Mouse (Mus musculus) MEL (cell line): ENCODE measurements around the gene Kcnip1. TPM values are rescaled to one million over a fixed set of nuclear protein-coding genes. Genes with fewer than 3 reads are reported as not detected.

ENCODE experiments used
- DNase-seq: peaks from one replicate; pipeline ENCODE4 v3.0.0; 2011; ENCODE audit warnings: low read depth, low spot score
- H3K27ac ChIP-seq: 2 replicates; pipeline ENCODE4 v1.5.1; 2012; ENCODE audit warnings: low read depth, mild to moderate bottlenecking, control low read depth, low read length, moderate library complexity; ENCODE audit not compliant: control insufficient read depth
- H3K27me3 ChIP-seq, 2 experiments: fragments of 150-350 bp in 1 of 2; sonication (generic) in 1 of 2; 2 replicates each; pipeline ENCODE4 v1.6.1; 2012; ENCODE audit warnings: low read length in 2 of 2, mild to moderate bottlenecking in 2 of 2, improper control_type of control experiment in 1 of 2, moderate library complexity in 1 of 2; ENCODE audit not compliant: insufficient read depth in 2 of 2, control insufficient read depth in 1 of 2
- H3K36me3 ChIP-seq, 2 experiments: 2 replicates each; pipeline ENCODE4 v1.6.1; 2012 to 2014; ENCODE audit warnings: low read length in 2 of 2, improper control_type of control experiment in 1 of 2, inconsistent platforms in 1 of 2, mild to moderate bottlenecking in 1 of 2; ENCODE audit not compliant: insufficient read depth in 2 of 2, control insufficient read depth in 1 of 2
- H3K4me1 ChIP-seq, 2 experiments: fragments of 150-350 bp in 1 of 2; sonication (generic) in 1 of 2; 2 replicates each; pipeline ENCODE4 v1.6.1; 2012; ENCODE audit warnings: low read length in 2 of 2, improper control_type of control experiment in 1 of 2, mild to moderate bottlenecking in 1 of 2; ENCODE audit not compliant: insufficient read depth in 2 of 2, control insufficient read depth in 1 of 2
- H3K4me3 ChIP-seq, 2 experiments: fragments of 150-350 bp in 1 of 2; sonication (generic) in 1 of 2; 2 replicates each; pipeline ENCODE4 v1.5.1; 2012; ENCODE audit warnings: low read depth in 2 of 2, low read length in 2 of 2, mild to moderate bottlenecking in 2 of 2, moderate library complexity in 2 of 2, control low read depth in 1 of 2, improper control_type of control experiment in 1 of 2; ENCODE audit not compliant: control insufficient read depth in 1 of 2, insufficient read depth in 1 of 2
- H3K79me2 ChIP-seq: 2 replicates; pipeline ENCODE4 v1.6.1; 2012; ENCODE audit warnings: mild to moderate bottlenecking, low read length, moderate library complexity; ENCODE audit not compliant: control insufficient read depth, poor library complexity, insufficient read depth
- H3K9ac ChIP-seq: 2 replicates; pipeline ENCODE4 v1.6.1; 2012; ENCODE audit warnings: low read depth, mild to moderate bottlenecking, control low read depth, low read length, moderate library complexity; ENCODE audit not compliant: control insufficient read depth, poor library complexity, severe bottlenecking
- H3K9me3 ChIP-seq: fragments of 150-350 bp; sonication (generic); replicated peaks from 2 replicates; pipeline ENCODE4 v1.6.1; 2012; ENCODE audit warnings: mild to moderate bottlenecking, low read length, improper control_type of control experiment, moderate library complexity; ENCODE audit not compliant: insufficient read depth
- CHD2 ChIP-seq: IDR thresholded peaks from 2 replicates; pipeline ENCODE4 v1.6.1; 2011; ENCODE audit warnings: low read length, improper control_type of control experiment
- E2F4 ChIP-seq: IDR thresholded peaks from 2 replicates; pipeline ENCODE4 v1.6.1; 2011; ENCODE audit warnings: low read depth, low read length, improper control_type of control experiment, borderline replicate concordance
- HCFC1 ChIP-seq: IDR thresholded peaks from 2 replicates; pipeline ENCODE4 v1.6.1; 2012; ENCODE audit warnings: low read depth, mild to moderate bottlenecking, inconsistent platforms, low read length, improper control_type of control experiment, moderate library complexity
- KAT2A ChIP-seq: conservative IDR thresholded peaks from 2 replicates; pipeline ENCODE4 v1.6.1; 2012; ENCODE audit warnings: low read depth, low read length, improper control_type of control experiment, inconsistent platforms
- MAFK ChIP-seq: IDR thresholded peaks from 2 replicates; pipeline ENCODE4 v1.6.1; 2011; ENCODE audit warnings: low read depth, mild to moderate bottlenecking, low read length, improper control_type of control experiment, borderline replicate concordance
- MAX ChIP-seq: IDR thresholded peaks from 2 replicates; pipeline ENCODE4 v1.6.1; 2011; ENCODE audit warnings: low read length, improper control_type of control experiment
- MAZ ChIP-seq: IDR thresholded peaks from 2 replicates; pipeline ENCODE4 v1.6.1; 2012; ENCODE audit warnings: low read depth, mild to moderate bottlenecking, inconsistent platforms, low read length, improper control_type of control experiment
- MEF2A ChIP-seq: IDR thresholded peaks from 2 replicates; pipeline ENCODE4 v1.6.1; 2014; ENCODE audit warnings: low read depth, mild to moderate bottlenecking, inconsistent platforms, low read length, improper control_type of control experiment; ENCODE audit not compliant: poor library complexity, insufficient replicate concordance, severe bottlenecking; ENCODE audit errors: extremely low read depth
- MXI1 ChIP-seq: IDR thresholded peaks from 2 replicates; pipeline ENCODE4 v1.6.1; 2011; ENCODE audit warnings: mild to moderate bottlenecking, low read depth, low read length, improper control_type of control experiment
- MYC ChIP-seq: IDR thresholded peaks from 2 replicates; pipeline ENCODE4 v1.6.1; 2011; ENCODE audit warnings: low read depth, mild to moderate bottlenecking, low read length, improper control_type of control experiment, moderate library complexity
- NELFE ChIP-seq: IDR thresholded peaks from 2 replicates; pipeline ENCODE4 v1.6.1; 2011; ENCODE audit warnings: low read depth, low read length, improper control_type of control experiment
- POLR2A ChIP-seq, 2 experiments: IDR thresholded peaks; 2 replicates each; pipeline ENCODE4 v1.6.1; 2011 to 2012; ENCODE audit warnings: low read length in 2 of 2, mild to moderate bottlenecking in 2 of 2, control low read depth in 1 of 2, improper control_type of control experiment in 1 of 2, low read depth in 1 of 2, moderate library complexity in 1 of 2; ENCODE audit not compliant: control insufficient read depth in 1 of 2, insufficient read depth in 1 of 2, poor library complexity in 1 of 2
- RAD21 ChIP-seq: IDR thresholded peaks from 2 replicates; pipeline ENCODE4 v1.6.1; 2011; ENCODE audit warnings: mild to moderate bottlenecking, low read depth, low read length, improper control_type of control experiment
- SMC3 ChIP-seq: IDR thresholded peaks from 2 replicates; pipeline ENCODE4 v1.6.1; 2011; ENCODE audit warnings: low read depth, low read length, improper control_type of control experiment
- TCF12 ChIP-seq: IDR thresholded peaks from 2 replicates; pipeline ENCODE4 v1.6.1; 2014; ENCODE audit warnings: low read depth, mild to moderate bottlenecking, inconsistent platforms, low read length, improper control_type of control experiment, moderate library complexity
- USF1 ChIP-seq: IDR thresholded peaks from 2 replicates; pipeline ENCODE4 v1.6.1; 2014; ENCODE audit warnings: low read depth, mild to moderate bottlenecking, inconsistent platforms, low read length, improper control_type of control experiment, moderate library complexity
- ZC3H11A ChIP-seq: IDR thresholded peaks from 2 replicates; pipeline ENCODE4 v1.6.1; 2012; ENCODE audit warnings: low read depth, mild to moderate bottlenecking, inconsistent platforms, low read length, improper control_type of control experiment
- ZKSCAN1 ChIP-seq: IDR thresholded peaks from 2 replicates; pipeline ENCODE4 v1.6.1; 2012; ENCODE audit warnings: low read depth, mild to moderate bottlenecking, inconsistent platforms, low read length, improper control_type of control experiment, moderate library complexity
- ZMIZ1 ChIP-seq: IDR thresholded peaks from 2 replicates; pipeline ENCODE4 v1.6.1; 2012; ENCODE audit warnings: low read depth, mild to moderate bottlenecking, inconsistent platforms, low read length, improper control_type of control experiment, moderate library complexity
- ZNF384 ChIP-seq: IDR thresholded peaks from 2 replicates; pipeline ENCODE4 v1.6.1; 2012; ENCODE audit warnings: low read depth, mild to moderate bottlenecking, inconsistent platforms, low read length, improper control_type of control experiment
- polyA plus RNA-seq, 2 experiments: library from polyadenylated mRNA; stranded (reverse) in 1 of 2; unstranded in 1 of 2; fragments of >175 nt in 1 of 2; fragments of >200 nt in 1 of 2; gene quantifications; 2 replicates each; pipeline versions ENCODE4 v1.2.1 to v1.2.4; 2012; ENCODE audit warnings: low replicate concordance in 2 of 2, low read depth in 1 of 2; ENCODE audit not compliant: insufficient read length in 2 of 2, insufficient read depth in 1 of 2, missing spikeins in 1 of 2
- total RNA-seq: library from RNA; depleted of rRNA; stranded (reverse); fragments of 300-350 nt; gene quantifications from 2 replicates; pipeline ENCODE4 v1.2.3, GENCODE M21; 2012

Gene Kcnip1
- total and polyA plus RNA-seq, 3 experiments = 0.04 to 0.06 TPM; not detected in 1

DNA sequence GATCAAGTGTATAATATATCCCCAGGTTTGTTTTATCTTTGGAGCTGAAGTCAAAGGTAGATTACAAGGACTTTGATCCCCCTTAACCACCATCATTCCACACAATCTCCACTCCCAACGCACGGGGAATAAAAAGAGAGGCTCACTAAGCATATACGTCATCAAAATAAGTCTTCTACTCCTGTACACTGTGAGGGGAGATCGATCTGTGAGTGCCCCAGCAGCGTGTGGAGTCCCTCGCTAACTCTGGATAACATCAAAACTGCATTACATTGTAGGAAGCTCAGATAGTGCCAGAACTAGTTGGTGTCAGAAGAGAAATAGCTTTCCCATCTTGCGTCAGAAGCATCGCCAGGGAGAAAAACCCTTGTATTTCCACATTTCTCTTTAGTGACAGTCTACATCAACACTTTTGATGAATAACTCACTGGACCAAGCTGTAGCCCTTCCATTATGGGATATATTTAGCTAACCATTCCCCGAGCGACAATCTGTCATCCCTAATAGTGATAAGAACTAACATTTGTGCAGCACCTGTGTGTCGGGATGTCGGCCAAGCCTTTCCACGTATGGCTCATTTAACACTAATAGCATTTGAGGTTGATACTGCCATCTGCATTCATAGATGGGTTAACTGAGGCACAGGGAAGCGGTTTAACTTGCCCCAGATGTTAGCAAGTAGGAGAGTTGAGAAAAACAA lies 18.5 kb downstream of the Kcnip1 start:
- no peak for DNase-seq
- H3K9me3 ChIP-seq = no peaks in the 10 kb centered on the region
- H3K79me2 ChIP-seq = no peaks in the 10 kb centered on the region
- no peak overlapping the region for H3K9ac ChIP-seq
- H3K36me3 ChIP-seq = no peaks in the 10 kb centered on the region
- no peaks in the 10 kb centered on the region for H3K4me1 ChIP-seq
- no peak overlapping the region for H3K4me3 ChIP-seq
- H3K27ac ChIP-seq = no peak overlapping the region
- no peaks in the 10 kb centered on the region for H3K27me3 ChIP-seq
- TF ChIP-seq TCF12 (no peak), ZKSCAN1 (no peak), SMC3 (no peak), ZNF384 (no peak), E2F4 (no peak), CHD2 (no peak), MAZ (no peak), USF1 (no peak), MAX (no peak), MYC (no peak), ZC3H11A (no peak), ZMIZ1 (no peak), KAT2A (no peak)

DNA sequence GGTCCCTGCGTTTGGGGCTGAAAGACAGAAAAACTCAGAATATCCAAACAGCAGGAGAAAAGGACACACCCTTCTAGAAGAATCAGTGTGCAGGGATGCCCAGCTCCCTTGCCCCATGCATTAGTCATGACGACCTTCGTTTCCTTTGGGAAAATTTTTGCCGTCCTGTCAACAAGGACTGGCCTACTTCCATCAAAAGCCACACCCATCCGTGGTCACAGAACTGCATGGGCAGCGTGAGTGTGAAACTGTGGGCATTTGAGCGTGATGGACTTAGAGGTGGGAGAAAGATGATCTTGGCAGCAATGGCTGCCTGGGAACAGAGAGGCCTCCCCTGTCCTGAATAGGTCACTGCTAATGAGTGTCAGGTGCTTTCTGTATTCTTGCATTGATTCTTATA lies 20.8 kb downstream of the Kcnip1 start:
- no peaks in the 10 kb centered on the region for H3K27me3 ChIP-seq
- H3K27ac ChIP-seq = no peak overlapping the region
- H3K79me2 ChIP-seq = no peaks in the 10 kb centered on the region
- H3K36me3 ChIP-seq = peaks cover 0 to 9% of the 10 kb centered on the region in 2 experiments; a peak in 2 of 4 replicates
- TF ChIP-seq RAD21 = no peak
- no peak for TF ChIP-seq ZKSCAN1
- TF ChIP-seq ZMIZ1 = no peak
- no peak for TF ChIP-seq POLR2A (IDR thresholded peaks at IDR 0.05; ENCODE audit: control insufficient read depth in 1 of 2, insufficient read depth in 1 of 2, low read depth in 1 of 2, low read length in 2 of 2, poor library complexity in 1 of 2)
- no peak for TF ChIP-seq MXI1
- TF ChIP-seq NELFE = no peak
- no peak for TF ChIP-seq MEF2A
- no peak for TF ChIP-seq MAFK
- TF ChIP-seq HCFC1 = no peak
- H3K4me1 ChIP-seq = peaks cover 4 to 10% of the 10 kb centered on the region in 2 experiments
- no peak overlapping the region for H3K9ac ChIP-seq
- no peak for DNase-seq
- H3K4me3 ChIP-seq = no peak overlapping the region
- H3K9me3 ChIP-seq = no peaks in the 10 kb centered on the region
